Comparison of ENCODE assay signal across 1 mouse cellular context in genomic region chr11:59477240-59477639, GRCm38 (mm10).
TF ChIP-seq lines count a peak whose summit lies in the region.

No protein-coding gene starts in this region.

TF ChIP-seq in MEL, 35 proteins besides CTCF, POLR2A, EP300 and RAD21 (continued from another document):
- TF ChIP-seq KAT2A (conservative IDR thresholded peaks at IDR 0.05; ENCODE audit: low read depth, low read length) (0 out of 2 replicates have a peak, but pooled peaks have one; percentile 24), JUND (IDR thresholded peaks at IDR 0.05; ENCODE audit: low read depth, low read length) (no peak)
